Mouse (Mus musculus) ES-Bruce4 (cell line): ENCODE data around the gene Mypn. TPM values are rescaled to one million over a fixed set of nuclear protein-coding genes. Genes with fewer than 3 reads are reported as not detected.
A peak's percentile ranks its signal among the peaks of the same experiment; 100 is the strongest.

ENCODE experiments used
- H3K27ac ChIP-seq: 2 replicates; pipeline ENCODE4 v1.5.1; 2012; ENCODE audit warnings: low read length, inconsistent platforms; ENCODE audit not compliant: insufficient read depth
- H3K27me3 ChIP-seq: 2 replicates; pipeline ENCODE4 v1.6.1; 2012; ENCODE audit warnings: mild to moderate bottlenecking, low read length, inconsistent platforms; ENCODE audit not compliant: control insufficient read depth, poor library complexity, insufficient read depth, severe bottlenecking
- H3K36me3 ChIP-seq: 2 replicates; pipeline ENCODE4 v1.6.1; 2012; ENCODE audit warnings: inconsistent platforms, mild to moderate bottlenecking, low read length, moderate library complexity; ENCODE audit not compliant: control insufficient read depth, poor library complexity, insufficient read depth, severe bottlenecking
- H3K4me1 ChIP-seq: one replicate; pipeline ENCODE4 v1.8.1; 2011; ENCODE audit warnings: low read length; ENCODE audit not compliant: control insufficient read depth, insufficient read depth
- H3K4me3 ChIP-seq: 2 replicates; pipeline ENCODE4 v1.5.1; 2011; ENCODE audit warnings: low read depth, mild to moderate bottlenecking, low read length
- H3K9ac ChIP-seq: 2 replicates; pipeline ENCODE4 v1.6.1; 2012; ENCODE audit warnings: low read depth, mild to moderate bottlenecking, inconsistent platforms; ENCODE audit not compliant: poor library complexity, severe bottlenecking
- H3K9me3 ChIP-seq: replicated peaks from 2 replicates; pipeline ENCODE4 v1.6.1; 2012; ENCODE audit warnings: mild to moderate bottlenecking, low read length, inconsistent platforms; ENCODE audit not compliant: control insufficient read depth, poor library complexity, insufficient read depth, severe bottlenecking
- CTCF ChIP-seq: IDR thresholded peaks from one replicate; pipeline ENCODE4 v1.8.1; 2011; ENCODE audit warnings: low read depth, low read length
- EP300 ChIP-seq: IDR thresholded peaks from 2 replicates; pipeline ENCODE4 v1.6.1; 2011; ENCODE audit warnings: low read depth, low read length; ENCODE audit not compliant: insufficient read depth
- POLR2A ChIP-seq: IDR thresholded peaks from one replicate; pipeline ENCODE4 v1.8.1; 2011; ENCODE audit warnings: low read length; ENCODE audit not compliant: insufficient read depth
- polyA plus RNA-seq: library from polyadenylated mRNA; stranded (reverse); fragments of >200 nt; gene quantifications from 2 replicates; pipeline ENCODE4 v1.2.4, GENCODE M21; 2011; ENCODE audit warnings: low read depth; ENCODE audit not compliant: missing spikeins, insufficient read depth, insufficient read length

The Mypn gene
- polyA plus RNA-seq, 1 experiment, result 0.66 TPM

DNA sequence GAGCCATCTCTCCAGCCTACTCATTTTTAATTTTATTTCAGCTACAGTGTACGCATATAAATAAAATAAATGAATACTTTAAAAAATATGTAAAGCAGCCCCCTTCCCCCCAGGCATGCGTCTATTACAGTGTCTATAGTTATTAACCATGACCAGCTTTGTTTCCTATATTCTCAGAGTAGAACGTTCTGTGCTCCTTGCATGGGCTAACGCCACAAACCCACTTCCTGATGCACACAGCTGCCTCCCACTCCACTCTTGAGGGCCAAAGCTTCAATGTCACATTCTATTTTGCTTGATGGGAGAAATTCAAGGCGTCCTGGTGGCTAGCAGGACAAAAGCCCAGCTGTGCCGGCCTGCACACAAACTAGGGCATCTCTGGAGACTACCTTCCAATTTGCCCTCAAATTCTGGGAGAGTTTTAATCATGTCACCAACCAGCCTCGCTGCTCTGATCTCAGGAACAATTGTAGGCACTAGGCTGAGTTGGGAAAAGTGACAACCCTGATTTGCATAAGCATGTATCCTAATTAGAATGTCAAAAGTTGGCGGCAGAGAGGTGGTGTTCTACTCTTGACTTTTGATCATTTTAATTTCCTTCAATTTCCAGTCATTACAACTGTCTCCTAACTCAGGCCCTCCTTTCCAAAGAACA lies 114.5 kb downstream of the Mypn start:
- TF ChIP-seq EP300 (no peak), CTCF (no peak), POLR2A (no peak)
- H3K9me3 ChIP-seq, result no peaks in the 10 kb centered on the region
- peak overlapping the region; percentile 25 for H3K9ac ChIP-seq
- H3K36me3 ChIP-seq, result no peaks in the 10 kb centered on the region
- H3K4me3 ChIP-seq, result no peak overlapping the region; the same call in 1 of the 2 replicates
- H3K4me1 ChIP-seq, result peaks cover 3% of the 10 kb centered on the region
- peaks cover 2% of the 10 kb centered on the region; the same call in 1 of the 2 replicates for H3K27me3 ChIP-seq
- H3K27ac ChIP-seq, result no peak overlapping the region

DNA sequence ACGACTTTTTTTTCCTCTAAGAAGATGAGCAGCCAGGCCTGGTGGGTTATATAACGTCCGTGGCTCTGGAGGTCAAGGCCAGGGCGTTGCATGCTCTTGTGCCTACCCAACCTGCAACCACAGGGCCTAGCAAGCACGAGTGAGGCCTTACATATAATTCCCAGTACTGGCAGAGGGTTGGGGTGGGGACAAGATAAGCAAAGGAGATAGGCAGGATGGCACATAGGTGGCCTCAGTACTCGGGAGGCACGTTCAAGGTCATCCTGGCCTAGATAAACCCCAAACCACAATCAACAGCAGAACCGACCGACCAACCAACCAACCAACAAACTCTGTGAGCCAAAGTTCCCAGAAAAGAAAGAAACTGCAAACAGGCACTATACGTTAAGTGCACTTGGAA lies 117.4 kb downstream of the Mypn start:
- TF ChIP-seq CTCF (no peak), EP300 (no peak), POLR2A (no peak)
- Histone ChIP-seq H3K4me1 (peaks cover 3% of the 10 kb centered on the region), H3K27ac (no peak overlapping the region), H3K4me3 (no peak overlapping the region), H3K27me3 (peaks cover 2% of the 10 kb centered on the region; the same call in 1 of the 2 replicates), H3K36me3 (no peaks in the 10 kb centered on the region), H3K9me3 (no peaks in the 10 kb centered on the region), H3K9ac (no peak overlapping the region)

GRCm38 (mm10) chr10:63065988-63066387 lies 137.8 kb downstream of the Mypn start:
- Histone ChIP-seq H3K9me3 (no peaks in the 10 kb centered on the region), H3K4me1 (no peaks in the 10 kb centered on the region), H3K4me3 (no peak overlapping the region), H3K9ac (no peak overlapping the region), H3K27ac (no peak overlapping the region), H3K36me3 (no peaks in the 10 kb centered on the region), H3K27me3 (no peaks in the 10 kb centered on the region)
- TF ChIP-seq POLR2A (no peak), CTCF (peak; percentile 79), EP300 (no peak)

Other genes starting within 250 kb of the Mypn start
- gene Rufy2, start 223.7 kb downstream of the Mypn start, polyA plus RNA-seq, result 30.7 and 32.0 TPM in 2 replicates
- gene Hnrnph3, start 179.7 kb downstream of the Mypn start, polyA plus RNA-seq, result 121 and 135 TPM in 2 replicates
- gene Pbld2, start 179.6 kb downstream of the Mypn start, polyA plus RNA-seq, result 0.79 and 1.3 TPM in 2 replicates
- gene Pbld1, start 143.8 kb downstream of the Mypn start, polyA plus RNA-seq, result not detected in 2 replicates
- gene Atoh7, start 104.3 kb downstream of the Mypn start, polyA plus RNA-seq, result not detected in 2 replicates
- 123 and 139 TPM in 2 replicates for gene Herc4, start 39.9 kb upstream of the Mypn start, polyA plus RNA-seq
- 53.5 and 54.2 TPM in 2 replicates for gene Sirt1, start 177.8 kb upstream of the Mypn start, polyA plus RNA-seq
- gene Dnajc12, start 178.5 kb upstream of the Mypn start, polyA plus RNA-seq, result 3.7 and 4.6 TPM in 2 replicates
- not detected in 2 replicates for gene Gm7075, start 217.8 kb upstream of the Mypn start, polyA plus RNA-seq
- gene Ctnna3, start 226.1 kb upstream of the Mypn start, polyA plus RNA-seq, result not detected in 2 replicates